8 mouse cellular contexts compared by ENCODE assay signal in the genomic region with DNA sequence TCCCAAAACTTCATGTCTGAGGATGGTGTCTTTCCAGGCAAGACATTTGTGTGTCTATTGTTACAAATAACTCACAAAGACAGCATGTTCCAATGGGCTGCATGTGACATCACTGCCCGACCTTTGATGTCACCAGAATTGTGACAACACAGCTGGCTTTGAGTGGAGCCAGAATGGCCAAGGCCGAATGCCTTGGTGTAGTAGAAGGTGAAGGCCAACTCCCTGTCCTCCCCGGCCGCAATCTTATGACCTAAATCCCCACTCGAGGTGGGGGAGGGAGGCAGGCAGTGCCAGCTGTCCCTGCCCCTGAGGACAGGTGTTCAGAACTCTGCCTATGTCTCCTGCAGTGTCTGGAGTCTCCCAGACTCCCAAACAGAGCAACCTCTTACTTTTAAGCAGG. TPM values are rescaled to one million over a fixed set of nuclear protein-coding genes. Genes with fewer than 3 reads are reported as not detected.
DNase-seq lines count a peak whose midpoint lies in the region; ATAC-seq and TF ChIP-seq lines count a peak whose summit lies in the region.

No protein-coding gene starts in this region.

- H3K4me3 ChIP-seq in G1E (ENCODE audit: low read depth, low read length) = peak overlapping the region; percentile 77; the same call in 1 of the 2 replicates
- H3K4me3 ChIP-seq in hindbrain, embryonic 11.5 days (ENCODE audit: low read depth, low read length) = peak overlapping the region; percentile 86
- H3K4me3 ChIP-seq in lung, embryonic 15.5 days = peak overlapping the region; percentile 77
- H3K4me3 ChIP-seq in stomach, embryonic 16.5 days (replicated peaks; ENCODE audit: low read length) = peak overlapping the region; percentile 77

- peaks cover 32% of the 10 kb centered on the region for H3K27me3 ChIP-seq in G1E (ENCODE audit: insufficient read depth, low read length)
- H3K27me3 ChIP-seq in hindbrain, embryonic 11.5 days (ENCODE audit: control insufficient read depth, insufficient read depth, low read length) = peaks cover 6% of the 10 kb centered on the region; the same call in 1 of the 2 replicates
- H3K27me3 ChIP-seq in lung, embryonic 15.5 days = peaks cover 27% of the 10 kb centered on the region
- H3K27me3 ChIP-seq in stomach, embryonic 16.5 days (ENCODE audit: control insufficient read depth, insufficient read depth, low read length) = no peaks in the 10 kb centered on the region

- peaks cover 69% of the 10 kb centered on the region for H3K4me1 ChIP-seq in G1E (ENCODE audit: insufficient read depth, low read depth, low read length)
- peaks cover 38% of the 10 kb centered on the region for H3K4me1 ChIP-seq in hindbrain, embryonic 11.5 days (replicated peaks; ENCODE audit: control insufficient read depth, insufficient read depth, low read length)
- peaks cover 70% of the 10 kb centered on the region for H3K4me1 ChIP-seq in lung, embryonic 15.5 days
- peaks cover 59% of the 10 kb centered on the region for H3K4me1 ChIP-seq in stomach, embryonic 16.5 days (ENCODE audit: control insufficient read depth, insufficient read depth, low read length)

- peaks cover 26% of the 10 kb centered on the region for H3K9me3 ChIP-seq in G1E (replicated peaks)
- H3K9me3 ChIP-seq in hindbrain, embryonic 11.5 days (ENCODE audit: control insufficient read depth, low read length) = no peaks in the 10 kb centered on the region
- no peaks in the 10 kb centered on the region for H3K9me3 ChIP-seq in lung, embryonic 15.5 days
- H3K9me3 ChIP-seq in stomach, embryonic 16.5 days (replicated peaks; ENCODE audit: control insufficient read depth, low read length) = 0 out of 2 replicates have a peak, but pooled peaks cover under 1% of the 10 kb centered on the region

- no peak overlapping the region for H3K27ac ChIP-seq in hindbrain, embryonic 11.5 days (ENCODE audit: low read depth, low read length)
- H3K27ac ChIP-seq in lung, embryonic 15.5 days = no peak overlapping the region
- no peak overlapping the region for H3K27ac ChIP-seq in stomach, embryonic 16.5 days (ENCODE audit: low read length)

- peaks cover 15% of the 10 kb centered on the region for H3K36me3 ChIP-seq in G1E (replicated peaks)
- H3K36me3 ChIP-seq in hindbrain, embryonic 11.5 days (ENCODE audit: control insufficient read depth, insufficient read depth, low read length) = no peaks in the 10 kb centered on the region
- H3K36me3 ChIP-seq in lung, embryonic 15.5 days = no peaks in the 10 kb centered on the region
- no peaks in the 10 kb centered on the region for H3K36me3 ChIP-seq in stomach, embryonic 16.5 days (ENCODE audit: control insufficient read depth, insufficient read depth, low read length)

- H3K9ac ChIP-seq in hindbrain, embryonic 11.5 days (ENCODE audit: low read depth, low read length) = peak overlapping the region; percentile 77
- peak overlapping the region; percentile 50 for H3K9ac ChIP-seq in lung, embryonic 15.5 days
- H3K9ac ChIP-seq in stomach, embryonic 16.5 days (ENCODE audit: low read length) = peak overlapping the region; percentile 77

- peak overlapping the region; percentile 91 for H3K4me2 ChIP-seq in hindbrain, embryonic 11.5 days (replicated peaks; ENCODE audit: low read depth, low read length)
- H3K4me2 ChIP-seq in lung, embryonic 15.5 days = peak overlapping the region; percentile 100
- H3K4me2 ChIP-seq in stomach, embryonic 16.5 days (ENCODE audit: low read depth, low read length) = peak overlapping the region; percentile 97

- DNase-seq in cerebellum, adult 11-12 months = peak; percentile 58
- no peak for DNase-seq in cerebellum, adult 8-10 months
- DNase-seq in G1E (ENCODE audit: low spot score) = no peak
- DNase-seq in hindbrain, embryonic 11.5 days (ENCODE audit: low spot score) = no peak
- DNase-seq in ovary, postnatal 36 days (ENCODE audit: low spot score) = no peak
- DNase-seq in layer of hippocampus, postnatal 10 days (ENCODE audit: low spot score in 2 of 2) = no peak

- TF ChIP-seq CTCF in G1E (IDR thresholded peaks at IDR 0.05; ENCODE audit: low read depth, low read length) = no peak

- no peak for ATAC-seq in G1E (ENCODE audit: extremely low read depth, insufficient number of reproducible peaks, low FRiP score, poor library complexity, severe bottlenecking)
- ATAC-seq in hindbrain, embryonic 11.5 days (ENCODE audit: low FRiP score) = no peak
- ATAC-seq in lung, embryonic 15.5 days (ENCODE audit: borderline replicate concordance, extremely low read depth, low FRiP score, low TSS enrichment) = no peak
- ATAC-seq in stomach, embryonic 16.5 days (ENCODE audit: insufficient read depth, low FRiP score) = no peak

- WGBS in hindbrain, embryonic 11.5 days = 25% methylated on average over 5 of the region's 5 CpGs
- 25% methylated on average over 5 of the region's 5 CpGs for WGBS in lung, embryonic 15.5 days
- WGBS in stomach, embryonic 16.5 days = 28% methylated on average over 5 of the region's 5 CpGs

RNA-seq across cellular contexts. Expression of a gene that starts 1.0 kb away (rescaled TPM):
- total RNA-seq in G1E (2014; fragmentation: Nextera tagmentation) (3.2 and 3.8 TPM in 2 replicates), G1E (2017) (0.12 and 0.71 TPM in 2 replicates)
- 6.9 and 7.3 TPM in 2 replicates for polyA plus RNA-seq in G1E (2012)
- polyA plus RNA-seq in hindbrain, embryonic 11.5 days (2014; fragmentation: Nextera tagmentation; extraction: Ambion mirVana) = 4.8 and 6.5 TPM in 2 replicates
- polyA plus RNA-seq in lung, embryonic 15.5 days (2015; fragmentation: Nextera tagmentation; extraction: Ambion mirVana) = 2.1 TPM in 2 replicates
- polyA plus RNA-seq in stomach, embryonic 16.5 days (2015; fragmentation: Nextera tagmentation; extraction: Ambion mirVana) = 1.4 and 1.6 TPM in 2 replicates
- total RNA-seq in layer of hippocampus, postnatal 10 days (2021) = 1 to 10 TPM; 5.0 to 5.7 TPM
